Mouse (Mus musculus): Measurements from ENCODE around the gene Gm20683.

Gene Gm20683

DNA sequence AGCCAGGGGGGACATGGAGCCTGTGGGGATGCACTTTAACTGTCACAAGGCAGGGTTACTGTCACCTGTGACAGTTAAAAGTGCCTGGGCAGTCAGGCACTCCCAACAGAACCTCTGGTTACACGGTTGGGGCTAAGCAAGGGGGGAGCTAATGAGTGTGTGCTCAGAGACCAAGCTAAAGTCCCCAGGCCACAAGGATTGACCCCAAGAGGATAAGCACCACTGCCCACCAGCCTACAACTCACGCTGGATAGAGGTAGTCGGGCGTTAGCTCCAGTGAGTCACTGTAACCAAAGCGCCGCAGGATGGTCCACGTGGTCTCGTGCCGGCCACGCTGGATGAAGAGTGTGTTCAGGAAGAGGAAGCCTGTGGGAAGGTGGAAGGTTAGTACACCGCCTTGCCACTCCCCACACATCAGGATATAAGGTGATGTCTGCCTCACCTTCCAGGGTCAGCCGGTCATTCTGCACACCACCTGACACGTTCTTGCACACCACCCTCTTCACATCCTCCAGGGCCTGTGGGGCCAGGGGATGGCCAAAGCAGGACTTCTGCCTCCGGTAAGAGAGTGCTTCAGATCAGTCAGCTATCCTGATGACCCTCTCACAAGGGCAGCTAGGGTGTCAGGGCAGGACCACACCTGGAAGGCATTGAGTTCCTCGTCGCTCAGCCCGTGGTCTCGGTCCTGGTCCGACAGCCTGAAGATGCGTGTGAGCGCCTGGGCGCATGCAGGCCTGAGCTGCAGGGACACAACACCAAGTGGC lies at the start of gene Gm20683:
Gene Gm20683, minus strand, starts transcription at position 647 of the 764 bp plus-strand sequence.
- no peak for DNase-seq (ENCODE audit: low read depth, low spot score)

DNA sequence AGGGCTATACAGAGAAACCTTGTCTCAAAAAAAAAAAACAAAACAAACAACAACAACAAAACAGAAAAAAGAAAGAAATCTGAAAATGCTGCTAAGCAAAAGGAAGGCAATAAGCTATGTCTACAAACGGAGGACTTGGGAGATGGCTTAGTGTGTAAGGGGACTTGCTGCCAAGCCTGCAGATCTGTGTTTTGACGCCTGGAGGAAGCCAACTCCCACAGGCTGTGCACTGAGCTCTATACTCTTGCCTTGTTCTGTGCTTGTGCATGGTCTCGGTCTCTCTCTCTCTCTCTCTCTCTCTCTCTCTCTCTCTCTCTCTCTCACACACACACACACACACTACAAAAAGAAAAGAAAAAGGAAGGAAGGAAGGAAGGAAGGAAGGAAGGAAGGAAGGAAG lies 47.3 kb upstream of the Gm20683 start:
- no peak for DNase-seq (ENCODE audit: low read depth, low spot score)

DNA sequence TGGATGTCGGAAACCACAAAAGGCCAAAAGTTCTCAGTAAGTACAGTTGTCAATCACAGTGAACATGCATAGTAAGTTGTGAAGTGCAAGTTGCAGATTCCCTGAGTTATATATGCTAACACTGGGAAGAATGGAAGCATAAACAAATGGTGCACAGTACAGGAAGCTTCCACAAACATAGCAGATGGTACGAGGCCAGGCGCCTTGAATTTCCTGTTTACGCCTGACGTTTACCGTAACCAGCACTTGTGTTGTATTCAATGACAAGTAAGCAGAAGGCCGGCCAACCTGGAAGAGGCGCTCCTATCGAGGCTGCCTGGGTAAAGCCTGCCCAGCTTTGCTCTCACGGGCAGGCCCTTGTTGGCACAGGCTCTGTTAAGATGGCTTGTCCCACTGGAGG lies 45.9 kb upstream of the Gm20683 start:
- DNase-seq (ENCODE audit: low read depth, low spot score), result no peak

DNA sequence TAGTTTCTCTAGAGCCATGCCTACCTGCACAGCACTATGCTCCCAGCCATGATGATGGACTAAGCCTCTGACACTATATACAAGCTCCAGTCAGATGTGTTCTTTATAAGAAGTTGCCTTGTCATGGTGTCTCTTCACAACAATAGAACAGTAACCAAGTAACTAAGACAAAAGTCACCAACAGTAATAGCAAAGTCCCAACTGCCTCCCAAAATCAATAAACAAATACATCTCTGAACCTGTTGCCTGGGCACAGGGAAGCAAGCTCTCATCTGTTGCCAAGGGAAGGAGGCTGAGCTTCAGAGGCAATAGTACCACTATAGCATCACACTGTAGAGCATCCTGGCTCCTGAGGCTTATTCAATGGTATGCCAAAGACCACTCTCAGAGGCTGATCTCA lies 45.2 kb upstream of the Gm20683 start:
- no peak for DNase-seq (ENCODE audit: low read depth, low spot score)

DNA sequence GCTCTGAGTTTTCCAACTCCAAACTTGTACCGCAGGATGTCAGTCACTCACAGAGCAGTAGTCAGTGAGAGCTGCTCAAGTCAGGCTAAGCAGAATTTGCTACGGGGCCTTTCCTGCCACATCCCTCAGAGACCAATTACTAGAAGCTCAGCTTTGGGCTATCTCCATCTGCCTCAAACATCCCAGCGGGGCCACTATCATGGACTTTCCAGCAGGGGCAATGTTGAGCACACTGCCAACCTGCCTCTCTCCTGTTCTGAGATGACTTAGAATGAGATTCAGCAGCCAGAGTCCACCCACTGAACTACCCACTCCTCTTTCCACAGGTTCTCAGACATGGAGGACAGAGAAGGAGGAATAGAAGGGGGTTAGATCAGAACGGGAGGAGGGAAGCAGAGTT lies 44.1 kb upstream of the Gm20683 start:
- DNase-seq (ENCODE audit: low read depth, low spot score), result peak; percentile 79

DNA sequence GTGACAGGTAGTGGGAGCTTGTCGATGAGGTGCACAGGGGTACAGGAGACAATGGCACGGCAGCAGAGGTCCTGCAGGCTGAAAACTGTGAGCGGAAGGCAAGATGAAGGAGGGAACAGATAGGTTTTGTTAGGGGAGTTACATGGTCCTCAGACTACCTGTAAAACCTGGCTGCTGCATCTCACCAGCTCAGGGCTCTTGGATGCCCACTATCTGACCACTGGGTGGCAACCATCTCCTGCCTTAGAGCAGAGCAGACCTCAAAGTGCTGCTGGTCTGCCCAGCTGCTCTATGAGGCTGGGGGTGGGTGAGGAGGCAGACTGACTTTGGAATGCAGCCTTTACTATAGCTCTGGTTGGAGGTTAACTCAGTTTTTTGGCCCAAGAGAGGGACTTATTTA lies 42.3 kb upstream of the Gm20683 start:
- DNase-seq (ENCODE audit: low read depth, low spot score), result no peak

DNA sequence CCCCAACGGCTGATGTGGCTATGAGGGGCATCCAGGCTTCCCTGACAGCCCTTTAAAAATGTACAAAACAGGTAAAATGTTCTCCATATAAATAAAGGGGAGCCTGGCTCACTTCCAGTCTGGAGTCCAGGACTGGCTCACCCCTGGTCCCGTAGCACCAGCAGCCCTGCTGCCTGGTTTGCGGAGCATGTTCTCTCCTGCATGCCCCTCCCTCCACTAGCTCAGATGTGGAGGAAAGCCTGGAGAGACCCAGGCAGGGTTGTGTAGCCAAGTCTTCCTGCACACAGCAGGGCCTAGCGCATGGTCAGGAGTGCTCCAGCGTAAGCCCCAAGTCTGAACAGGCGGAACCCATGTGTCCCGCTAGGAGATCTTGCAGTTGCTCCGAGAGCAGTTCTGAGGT lies 41.7 kb upstream of the Gm20683 start:
- no peak for DNase-seq (ENCODE audit: low read depth, low spot score)

DNA sequence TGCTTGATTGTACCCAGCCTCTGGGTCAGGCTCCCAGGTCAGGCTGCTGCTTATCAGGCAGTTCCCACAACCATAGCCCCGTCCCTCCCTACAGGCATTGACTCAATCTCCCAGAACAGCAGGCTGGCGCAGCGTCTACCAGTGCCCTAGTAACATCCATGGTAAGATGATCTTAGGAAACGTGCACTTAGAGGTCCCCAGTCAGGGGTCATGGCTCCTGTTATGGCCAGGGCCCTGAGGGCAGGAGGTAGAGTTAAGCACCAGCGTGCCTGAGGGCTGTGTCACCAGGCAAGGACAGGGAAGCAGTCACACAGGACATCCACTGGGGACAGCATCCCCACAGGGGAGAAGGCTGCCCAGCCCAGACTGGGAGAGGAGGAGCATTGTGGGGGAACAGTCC lies 40.7 kb upstream of the Gm20683 start:
- no peak for DNase-seq (ENCODE audit: low read depth, low spot score)

DNA sequence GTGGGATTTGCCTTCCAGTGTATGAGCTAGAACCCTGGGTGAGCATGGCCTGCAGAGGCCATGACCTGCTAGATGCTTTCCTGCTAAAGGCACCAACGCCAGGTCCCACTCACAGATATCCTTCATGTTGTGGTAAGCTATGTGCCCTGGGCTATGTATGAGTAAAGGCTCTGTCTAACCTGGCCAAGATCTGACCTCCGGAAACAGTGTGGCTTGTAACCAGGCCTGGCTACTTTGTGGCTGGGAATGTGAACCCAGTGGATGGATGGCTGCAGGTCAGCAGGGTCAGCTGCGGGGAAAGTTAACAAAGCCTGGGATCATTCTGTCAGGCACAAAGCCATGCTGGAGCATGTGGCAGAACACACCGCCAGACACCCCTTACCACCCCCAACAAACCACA lies 40.1 kb upstream of the Gm20683 start:
- no peak for DNase-seq (ENCODE audit: low read depth, low spot score)

DNA sequence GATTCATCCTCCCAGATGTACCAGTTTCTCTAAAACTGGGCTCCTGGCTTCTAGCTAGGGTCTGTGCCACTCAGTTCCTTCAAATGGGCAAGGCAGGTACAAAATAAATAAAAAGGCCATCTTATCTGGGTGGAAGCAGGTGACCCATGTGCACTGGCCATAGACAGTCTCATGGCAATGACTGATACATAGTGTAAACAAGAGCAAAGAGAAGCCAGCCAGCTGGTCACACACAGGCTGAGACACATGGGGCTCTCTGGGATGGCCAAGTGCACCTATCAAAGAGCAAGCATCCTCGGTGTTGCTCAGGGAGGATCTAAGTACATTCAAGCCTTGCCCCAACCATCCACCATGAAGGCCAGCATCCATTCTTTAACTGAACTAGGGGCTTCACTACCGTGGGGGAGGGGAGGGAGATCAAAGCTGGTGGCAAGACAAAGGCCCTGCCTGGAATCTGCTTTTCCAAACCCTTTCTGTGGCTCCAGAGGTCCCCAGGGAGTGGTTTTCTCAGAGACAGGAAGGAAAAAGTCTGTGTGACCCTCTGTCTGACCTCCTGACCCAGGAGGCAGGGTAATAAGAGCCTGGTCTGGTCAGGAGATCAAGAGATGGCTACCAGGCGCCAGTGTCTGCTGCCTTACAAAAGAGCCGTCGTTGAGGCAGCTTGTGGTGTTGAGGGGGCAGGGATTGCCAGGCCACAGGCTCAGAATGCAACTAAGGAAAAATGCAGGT lies 39.5 kb upstream of the Gm20683 start:
- DNase-seq (ENCODE audit: low read depth, low spot score), result peak; percentile 89

DNA sequence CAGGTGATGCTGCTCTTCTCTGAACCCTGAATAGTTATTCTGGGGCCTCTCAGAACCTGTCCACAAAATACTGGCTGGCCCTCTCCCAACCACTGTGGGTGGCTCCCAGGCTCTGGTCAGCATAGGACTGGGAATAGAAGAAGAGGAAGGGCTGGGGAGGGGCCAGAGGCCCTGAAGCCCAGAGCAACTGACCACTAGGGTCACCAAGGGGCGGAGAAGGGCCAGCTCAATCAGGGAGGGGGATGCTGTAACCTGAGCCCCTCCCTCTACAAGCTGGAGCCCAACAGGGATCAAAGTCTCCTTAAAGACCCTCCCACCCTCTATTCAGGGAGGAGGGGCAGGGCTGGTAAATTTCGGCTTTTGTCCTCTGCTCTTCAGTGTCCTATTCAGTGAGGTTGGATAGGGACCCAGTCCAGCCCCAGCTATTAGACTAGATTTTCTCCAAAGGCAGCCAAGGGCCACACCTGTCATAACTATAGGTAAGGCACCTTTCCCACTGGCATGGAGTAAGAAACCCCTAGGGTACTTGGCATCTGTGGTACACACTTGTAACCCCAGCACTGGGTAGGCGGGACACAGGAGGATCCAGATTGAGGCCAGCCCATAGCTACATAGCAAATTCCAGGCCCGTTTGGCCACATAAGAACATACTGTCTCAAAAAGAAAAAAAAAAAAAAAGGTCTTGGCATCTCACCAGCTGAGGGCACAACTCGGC lies 38.8 kb upstream of the Gm20683 start, which contains the start of gene Wfikkn1:
Gene Wfikkn1, minus strand, starts transcription at position 663 of the 715 bp plus-strand sequence.
- DNase-seq (ENCODE audit: low read depth, low spot score), result no peak

DNA sequence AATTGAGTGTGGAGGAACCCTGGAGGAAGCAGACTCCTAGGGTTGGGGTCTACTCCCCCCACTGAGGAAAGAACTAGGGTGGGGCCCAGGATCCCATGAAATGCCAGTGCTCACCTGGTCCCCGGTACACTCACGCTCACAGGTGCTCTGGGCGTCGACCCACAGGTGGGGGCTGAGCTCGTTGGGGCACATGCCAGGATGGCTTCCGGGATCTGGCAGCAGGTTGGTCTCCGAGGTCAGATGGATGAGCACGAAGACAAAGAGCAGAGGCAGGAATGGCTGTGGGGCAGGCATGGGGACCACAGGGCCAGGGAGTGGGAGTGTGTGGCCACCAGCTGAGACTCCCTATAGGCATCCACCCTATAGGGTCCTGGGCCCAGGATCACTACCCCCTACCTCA lies 38.2 kb upstream of the Gm20683 start:
- DNase-seq (ENCODE audit: low read depth, low spot score), result no peak

DNA sequence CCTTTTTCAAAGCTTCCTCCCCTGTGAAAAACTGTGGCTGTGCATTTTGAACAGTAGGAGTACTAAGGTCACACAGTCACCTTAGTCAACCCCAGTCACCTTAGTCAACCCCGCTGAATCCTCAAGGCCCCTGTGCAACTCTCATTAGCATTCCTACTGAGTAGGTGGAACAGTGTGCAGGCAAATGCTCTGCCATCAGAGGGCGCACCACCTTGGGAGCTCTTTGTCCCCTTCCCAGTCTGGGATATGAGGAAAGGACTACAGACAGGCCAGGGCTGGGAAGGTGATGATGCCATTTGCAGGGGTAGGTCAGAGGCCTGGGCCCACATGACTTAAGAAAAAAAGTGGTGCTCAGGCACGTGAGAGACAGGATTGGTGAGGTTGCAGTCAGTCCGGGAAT lies 37.7 kb upstream of the Gm20683 start:
- peak; percentile 93 for DNase-seq (ENCODE audit: low read depth, low spot score)

DNA sequence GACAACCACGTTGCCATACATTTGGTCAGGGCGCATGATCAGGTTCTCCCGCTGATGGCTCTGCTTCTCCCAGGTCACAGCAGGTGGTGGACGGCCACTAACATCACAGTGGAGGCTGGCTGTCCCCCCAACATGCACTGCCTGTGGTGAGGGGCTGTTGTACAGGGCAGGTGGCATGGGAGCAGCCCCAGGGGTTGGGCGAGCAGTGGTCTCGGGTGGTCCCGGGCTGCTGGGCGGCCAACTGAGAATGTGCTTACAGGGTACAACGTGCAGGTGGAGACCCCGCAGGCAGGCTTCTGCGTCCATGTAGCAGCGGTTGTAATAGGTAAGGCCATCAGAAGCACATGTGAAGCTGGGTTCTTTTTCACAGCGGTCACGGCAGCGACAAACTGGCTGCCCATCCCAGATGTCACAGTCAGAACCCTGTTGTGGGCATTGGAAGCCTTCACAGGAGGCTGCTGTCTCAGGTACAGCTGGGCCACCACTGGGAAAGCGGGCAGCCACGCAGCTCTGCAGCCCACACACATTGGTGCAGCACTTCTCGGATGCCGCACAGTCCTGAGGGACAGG lies 37.1 kb upstream of the Gm20683 start:
- DNase-seq (ENCODE audit: low read depth, low spot score), result no peak

DNA sequence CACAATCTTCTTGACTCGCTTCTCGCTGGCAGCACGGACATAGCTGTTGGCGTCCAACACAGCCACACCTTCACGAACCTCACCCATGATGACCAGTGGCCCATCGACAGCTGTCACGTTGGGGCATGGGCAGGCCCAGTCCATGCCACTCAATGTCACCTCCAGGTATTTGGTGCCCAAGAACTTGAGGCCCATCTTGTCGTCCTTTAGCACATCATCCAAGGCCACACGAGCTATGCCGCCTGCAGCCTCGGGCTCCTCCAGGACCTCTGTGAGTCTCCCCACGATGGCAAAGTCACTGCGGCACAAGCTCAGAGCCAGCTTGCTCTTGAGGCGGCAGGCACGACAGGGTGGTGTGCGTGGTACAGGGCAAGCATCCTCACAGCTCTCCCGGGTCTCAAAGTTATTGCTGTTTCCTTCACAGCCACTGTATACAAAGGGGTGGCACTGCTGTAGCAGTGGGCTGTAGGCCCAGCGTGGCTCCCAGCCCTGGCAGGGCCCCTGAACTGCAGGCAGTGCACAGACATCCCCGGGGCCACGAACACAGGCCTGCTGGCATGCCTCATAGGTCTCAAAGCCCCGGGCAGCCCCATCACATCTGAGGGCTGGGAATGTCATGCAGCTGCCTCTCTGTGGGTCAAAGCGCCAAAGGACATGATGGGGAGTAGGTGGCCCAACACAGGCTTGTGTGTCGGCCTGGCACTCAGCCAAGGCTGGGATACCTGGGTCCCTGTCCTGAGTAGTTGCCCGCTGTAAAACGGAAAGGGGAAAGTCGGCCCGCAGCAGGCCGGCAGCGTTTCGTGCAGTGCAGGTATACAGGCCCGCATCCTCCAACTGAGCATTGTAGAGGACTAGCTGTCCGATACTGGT lies 36.4 kb upstream of the Gm20683 start:
- no peak for DNase-seq (ENCODE audit: low read depth, low spot score)

DNA sequence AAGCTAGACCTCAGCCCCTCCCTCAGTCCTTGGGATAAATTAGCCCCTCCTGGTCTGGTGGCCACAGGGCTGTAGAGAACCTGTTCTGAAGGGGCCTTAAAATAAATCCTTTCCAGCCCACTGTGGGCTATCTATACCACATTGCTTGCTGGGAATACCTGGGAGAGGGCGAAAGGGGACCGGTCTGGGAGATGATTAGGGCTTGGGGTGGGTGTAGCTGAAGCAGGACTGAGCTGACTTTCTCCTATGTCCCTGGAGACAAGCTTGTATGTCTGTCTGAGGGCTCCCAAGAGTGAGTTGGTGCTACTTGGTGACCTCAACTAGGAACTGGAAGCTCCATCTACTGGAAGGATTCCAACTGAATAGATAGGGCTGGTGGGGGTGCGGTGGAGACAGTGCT lies 35.5 kb upstream of the Gm20683 start:
- no peak for DNase-seq (ENCODE audit: low read depth, low spot score)

DNA sequence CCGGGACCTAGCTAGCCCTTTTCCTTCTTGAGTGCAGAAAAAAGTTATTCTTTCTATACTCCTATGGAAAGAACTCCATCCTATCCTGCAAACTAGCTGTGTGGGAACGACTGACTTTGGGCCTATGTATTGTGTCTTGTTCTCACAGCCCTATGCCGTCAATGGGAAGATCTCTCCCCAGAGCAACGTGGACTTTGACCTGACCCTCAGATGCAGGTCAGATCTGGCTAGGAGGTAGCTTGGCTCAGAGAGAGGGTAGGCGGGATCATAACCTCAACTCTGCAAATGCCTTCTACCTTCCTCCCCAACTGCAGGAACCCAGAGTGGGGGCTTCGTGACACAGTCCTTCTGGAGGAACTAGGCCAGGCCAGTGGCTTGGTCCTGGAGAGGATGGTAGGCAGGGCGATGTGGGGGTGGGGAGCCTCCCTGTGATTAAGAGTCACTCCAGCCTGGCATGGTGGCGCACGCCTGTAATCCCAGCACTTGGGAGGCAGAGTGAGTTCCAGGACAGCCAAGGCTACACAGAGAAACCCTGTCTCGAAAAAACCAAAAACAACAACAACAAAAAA lies 34.9 kb upstream of the Gm20683 start:
- DNase-seq (ENCODE audit: low read depth, low spot score), result no peak

DNA sequence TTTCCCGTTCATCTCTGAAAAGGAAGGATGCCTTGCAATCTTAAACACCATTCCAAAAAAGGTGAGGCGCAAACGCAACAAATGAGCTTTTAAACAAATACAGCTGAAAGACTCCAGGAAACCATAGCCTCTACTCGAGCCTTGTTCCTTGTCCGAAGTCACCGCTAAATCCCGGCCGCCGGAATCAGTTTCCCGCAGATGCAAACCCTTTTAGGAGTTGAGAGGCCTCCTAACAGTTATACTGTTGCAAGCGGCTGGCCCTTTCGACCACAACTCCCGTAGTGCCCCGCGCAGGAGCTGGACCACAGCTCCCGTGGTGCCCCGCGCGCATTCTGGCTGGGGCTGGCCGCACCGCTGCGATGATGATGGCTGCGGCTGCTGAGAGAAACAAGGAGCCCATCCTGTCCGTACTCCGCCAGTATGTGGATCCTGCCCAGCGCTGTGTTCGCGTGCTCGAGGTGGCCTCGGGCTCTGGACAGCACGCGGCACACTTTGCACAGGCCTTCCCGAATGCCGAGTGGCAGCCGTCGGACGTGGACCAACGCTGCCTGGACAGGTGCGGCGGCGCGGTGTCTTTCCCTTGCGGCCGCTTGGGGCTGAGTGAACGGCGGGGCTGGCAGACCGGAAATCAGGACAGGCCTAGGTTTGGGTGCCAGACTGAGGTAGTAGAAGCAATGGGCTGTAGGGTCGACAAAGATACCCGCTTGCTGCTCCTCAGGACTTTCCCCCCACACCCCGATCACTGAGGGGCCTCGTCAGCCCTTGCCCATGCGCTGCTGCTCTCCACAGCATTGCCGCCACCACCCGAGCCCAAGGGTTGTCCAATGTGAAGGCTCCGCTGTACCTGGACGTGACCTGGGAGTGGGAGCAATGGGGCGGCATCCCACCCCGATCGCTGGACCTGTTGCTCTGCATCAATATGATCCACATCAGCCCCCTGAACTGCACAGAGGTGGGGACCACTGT lies 33.9 kb upstream of the Gm20683 start:
- peak; percentile 81 for DNase-seq (ENCODE audit: low read depth, low spot score)

DNA sequence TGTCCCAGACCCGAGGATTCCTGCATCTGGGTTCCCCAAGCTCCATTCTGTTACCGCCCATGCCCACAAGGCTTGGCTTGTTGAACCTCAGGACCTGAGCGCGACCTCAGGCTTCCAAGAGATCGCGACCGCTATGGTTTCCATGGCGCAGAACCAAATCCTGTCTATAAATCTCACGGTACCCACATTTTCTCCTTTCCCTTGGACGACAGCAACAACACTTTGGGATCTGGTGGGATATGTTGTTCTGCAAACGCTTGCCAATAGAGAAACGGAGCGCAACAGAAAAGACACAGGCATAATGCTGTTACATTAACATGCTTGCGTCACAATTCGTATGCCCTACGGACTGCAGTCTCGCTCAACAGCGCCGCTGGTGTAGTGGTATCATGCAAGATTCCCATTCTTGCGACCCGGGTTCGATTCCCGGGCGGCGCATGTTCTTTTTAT lies 33.2 kb upstream of the Gm20683 start, which contains the start of gene Mettl26:
Gene Mettl26, plus strand, starts transcription at position 354 of the 450 bp plus-strand sequence.
- DNase-seq (ENCODE audit: low read depth, low spot score), result peak; percentile 90

All from ZHBTc4 (cell line).